Mouse (Mus musculus): ENCODE results near the gene Gsap. TPM values are rescaled to one million over a fixed set of nuclear protein-coding genes. Genes with fewer than 3 reads are reported as not detected.
"Not testable (repeated sequence)": the region's sequence is repeated elsewhere in the genome, so short reads cannot be mapped to it uniquely, and the experiment has no call there.

Gsap gene
- polyA plus RNA-seq, 1 experiment from 2014 or later: 0.73 TPM

DNA sequence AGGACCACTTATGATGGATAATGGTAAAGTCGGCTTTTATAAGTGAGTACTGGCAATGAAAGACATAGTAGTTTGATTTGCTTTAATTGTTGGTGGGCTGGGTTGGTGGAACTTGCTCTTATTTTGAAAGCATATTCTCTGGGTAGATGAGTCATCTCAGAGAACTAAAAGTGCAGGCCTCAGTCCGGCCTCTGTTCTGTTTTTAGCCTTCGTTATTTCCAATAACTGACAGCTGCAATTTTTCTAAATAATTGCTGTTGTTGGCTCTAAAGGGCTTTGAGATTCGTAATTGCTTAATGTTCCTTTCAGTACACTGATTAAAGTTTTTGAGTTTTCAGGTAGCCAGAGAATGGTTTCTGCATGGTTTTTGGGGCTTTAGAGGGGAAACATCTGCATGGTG is 84.7 kb downstream of the Gsap start:
- WGBS: 73% methylated on average over 4 of the region's 4 CpGs
- no peaks in the 10 kb centered on the region for H3K27me3 ChIP-seq (ENCODE audit: insufficient read depth, poor library complexity, severe bottlenecking)
- no peak overlapping the region for H3K27ac ChIP-seq
- H3K9me3 ChIP-seq: no peaks in the 10 kb centered on the region
- DNase-seq (ENCODE audit: low spot score): no peak
- H3K4me1 ChIP-seq: no peaks in the 10 kb centered on the region
- H3K36me3 ChIP-seq: no peaks in the 10 kb centered on the region
- no peak overlapping the region for H3K4me3 ChIP-seq

DNA sequence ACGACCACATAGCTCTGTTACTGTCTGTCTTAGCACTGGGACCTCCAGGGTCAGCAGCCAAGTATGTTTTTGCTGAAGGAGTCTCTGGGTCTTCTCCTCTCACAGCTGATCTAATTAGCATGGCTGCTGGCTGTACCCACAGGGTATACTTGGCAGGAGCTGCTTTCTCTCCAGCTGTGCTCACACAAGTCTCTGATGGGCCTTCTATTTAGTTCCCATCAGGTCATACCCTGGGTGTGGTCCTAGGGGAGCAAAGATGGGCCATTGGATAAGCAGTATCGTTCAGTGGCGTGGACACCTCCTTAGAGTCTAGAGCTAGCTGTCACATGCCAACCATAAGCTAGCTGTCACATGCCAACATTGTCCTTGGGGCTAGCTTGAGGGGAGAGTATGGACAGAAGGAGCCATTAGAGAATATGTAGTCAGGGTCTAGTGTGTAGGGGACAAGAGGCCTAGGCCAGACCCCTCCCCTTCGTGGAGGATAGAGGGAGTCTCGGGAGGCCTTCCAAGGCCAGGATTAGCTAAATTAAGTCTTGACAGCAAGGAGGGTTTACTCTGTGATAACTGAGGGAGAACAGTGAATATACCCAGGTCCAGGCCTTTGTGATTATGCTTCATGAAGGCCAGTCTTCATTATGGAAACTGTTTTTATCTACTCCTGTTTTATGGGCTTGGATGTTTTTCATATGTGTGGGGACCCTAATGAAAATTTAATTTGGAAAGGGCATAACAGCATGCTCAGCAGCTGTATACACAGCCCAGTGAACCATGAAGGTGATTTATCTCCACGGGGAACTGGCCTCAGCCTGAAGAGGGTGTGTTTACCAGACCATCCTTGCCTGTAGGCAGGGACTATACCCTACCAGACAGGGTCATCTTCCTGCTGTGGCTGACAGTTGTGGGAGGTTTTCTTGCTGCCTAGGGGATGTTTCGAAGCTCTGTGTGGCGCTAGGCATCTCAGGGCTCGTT is 85.6 kb downstream of the Gsap start:
- no peaks in the 10 kb centered on the region for H3K4me1 ChIP-seq
- H3K36me3 ChIP-seq: no peaks in the 10 kb centered on the region
- H3K9me3 ChIP-seq: no peaks in the 10 kb centered on the region
- no peaks in the 10 kb centered on the region for H3K27me3 ChIP-seq (ENCODE audit: insufficient read depth, poor library complexity, severe bottlenecking)
- WGBS: 69% methylated on average over 9 of the region's 9 CpGs
- H3K4me3 ChIP-seq: no peak overlapping the region
- H3K27ac ChIP-seq: no peak overlapping the region
- no peak for DNase-seq (ENCODE audit: low spot score)

DNA sequence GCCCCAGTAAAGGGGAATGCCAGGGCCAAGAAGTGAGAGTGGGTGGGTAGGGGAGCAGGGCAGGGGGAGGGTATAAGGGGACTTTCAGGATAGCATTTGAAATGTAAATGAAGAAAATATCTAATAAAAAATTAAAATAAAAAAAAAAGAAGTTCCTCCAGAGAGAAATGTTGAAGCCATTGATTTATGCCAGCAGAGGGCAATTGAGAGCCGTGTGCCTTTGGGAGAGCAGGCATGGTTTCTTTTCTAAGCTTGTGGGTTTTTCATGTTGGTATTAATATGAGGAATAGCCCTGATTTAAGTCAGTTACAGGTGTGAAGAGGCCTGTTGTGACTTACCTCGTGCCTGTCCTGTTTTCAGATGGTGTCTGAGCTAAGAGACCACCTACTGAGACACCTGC is 91.6 kb downstream of the Gsap start:
- H3K4me1 ChIP-seq; H3K27me3 ChIP-seq (ENCODE audit: insufficient read depth, poor library complexity, severe bottlenecking); H3K4me3 ChIP-seq; H3K27ac ChIP-seq; H3K9me3 ChIP-seq; H3K36me3 ChIP-seq; DNase-seq (ENCODE audit: low spot score): not testable (repeated sequence)
- 52% methylated on average over 2 of the region's 2 CpGs for WGBS

DNA sequence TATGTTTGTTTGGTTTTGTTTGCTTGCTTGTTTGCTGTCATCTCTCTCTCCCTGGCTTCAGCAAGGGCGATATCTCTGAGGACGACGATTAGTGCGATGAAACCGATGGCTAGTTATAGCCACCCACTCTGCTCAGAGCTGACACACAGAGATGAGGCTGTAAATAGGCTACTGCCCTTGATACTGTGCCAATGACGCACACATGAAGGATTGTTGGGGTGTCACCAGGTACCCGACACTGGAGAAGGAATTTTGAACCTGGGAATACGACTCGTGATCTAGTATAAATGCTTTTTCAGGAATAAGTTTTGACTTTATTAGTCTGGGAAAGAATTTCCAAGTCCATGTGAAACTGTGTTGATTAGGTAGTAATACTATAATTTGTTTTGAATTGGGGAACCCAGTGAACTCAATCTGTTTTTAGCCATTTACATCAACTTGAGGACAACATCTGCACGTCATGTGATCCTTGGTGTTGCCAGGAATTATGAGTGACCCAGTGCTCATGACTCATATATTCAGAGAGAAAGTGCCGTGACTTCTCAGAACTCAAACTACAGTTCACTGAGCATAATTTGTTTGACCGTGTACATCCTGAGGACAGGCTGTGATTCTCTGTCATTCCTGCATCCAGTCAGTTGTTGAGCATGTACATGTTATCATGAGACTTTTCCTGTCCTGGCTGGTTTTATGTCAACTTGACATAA is 97.5 kb downstream of the Gsap start:
- H3K36me3 ChIP-seq: no peaks in the 10 kb centered on the region
- H3K27me3 ChIP-seq (ENCODE audit: insufficient read depth, poor library complexity, severe bottlenecking): no peaks in the 10 kb centered on the region
- no peaks in the 10 kb centered on the region for H3K9me3 ChIP-seq
- H3K4me1 ChIP-seq: 0 out of 2 replicates have a peak, but pooled peaks cover under 1% of the 10 kb centered on the region
- no peak for DNase-seq (ENCODE audit: low spot score)
- 84% methylated on average over 12 of the region's 12 CpGs for WGBS
- no peak overlapping the region for H3K27ac ChIP-seq
- no peak overlapping the region for H3K4me3 ChIP-seq

DNA sequence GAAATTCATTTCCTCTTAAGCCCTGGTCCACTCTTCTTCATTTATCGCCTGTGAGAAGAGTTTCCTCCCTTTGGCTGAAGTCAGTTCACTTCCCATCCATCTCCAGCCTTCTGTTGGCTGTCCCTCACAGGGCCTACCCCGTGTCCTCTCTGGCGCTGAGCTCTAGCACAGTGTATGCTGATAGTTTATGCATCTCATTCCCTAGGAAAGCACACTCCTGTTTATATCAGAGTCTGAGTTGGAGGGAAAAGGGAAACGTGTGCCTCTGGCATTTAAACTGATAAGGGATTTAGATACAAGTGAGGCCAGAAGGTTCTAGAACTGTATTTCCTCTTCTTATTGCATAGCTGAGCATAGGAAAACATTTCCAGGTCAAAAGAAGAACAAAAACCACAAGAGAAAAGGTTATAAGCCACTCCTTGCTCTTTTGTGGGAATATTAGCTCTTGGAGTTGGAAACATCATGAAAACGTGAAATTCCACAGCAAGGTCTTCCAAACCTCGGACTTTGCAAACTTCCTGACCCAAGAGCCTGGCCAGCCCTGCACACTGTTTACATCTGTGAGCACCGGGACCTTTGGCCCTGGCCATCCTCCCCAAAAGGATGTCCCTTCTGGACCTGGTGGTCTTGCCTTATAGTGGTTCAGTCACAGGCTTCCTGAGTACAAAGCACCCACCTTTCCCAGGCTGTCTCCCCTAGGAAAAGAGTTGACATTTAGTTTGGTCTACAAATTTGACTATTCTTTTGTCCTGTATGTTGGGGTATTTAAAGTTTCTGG is 102.8 kb downstream of the Gsap start:
- Histone ChIP-seq H3K4me3 (no peak overlapping the region), H3K27me3 (ENCODE audit: insufficient read depth, poor library complexity, severe bottlenecking) (no peaks in the 10 kb centered on the region), H3K9me3 (no peaks in the 10 kb centered on the region), H3K4me1 (peaks cover 7% of the 10 kb centered on the region; the same call in 1 of the 2 replicates), H3K36me3 (no peaks in the 10 kb centered on the region), H3K27ac (no peak overlapping the region)
- DNase-seq (ENCODE audit: low spot score): no peak
- WGBS: 51% methylated on average over 7 of the region's 7 CpGs

DNA sequence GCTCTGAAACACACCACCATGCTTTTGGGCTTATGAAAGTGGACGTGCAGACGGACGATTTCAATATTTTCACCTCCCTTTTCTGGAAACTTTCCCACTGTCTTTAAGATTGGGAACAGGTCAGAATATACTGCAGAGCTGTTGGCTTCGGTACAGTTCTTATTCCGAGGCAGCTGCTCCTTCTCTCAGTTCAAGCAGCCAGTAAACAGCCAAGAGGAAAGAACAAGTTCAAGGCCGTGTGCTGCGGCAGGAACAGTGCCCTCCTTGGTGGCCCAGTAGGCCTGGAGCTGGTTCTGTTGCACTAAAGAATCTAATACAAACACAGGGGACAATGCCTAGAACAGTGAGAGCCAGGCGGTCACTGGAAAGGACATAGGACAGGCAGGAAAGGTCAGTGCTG is 104.5 kb downstream of the Gsap start:
- WGBS: 81% methylated on average over 8 of the region's 8 CpGs
- no peaks in the 10 kb centered on the region for H3K9me3 ChIP-seq
- H3K27me3 ChIP-seq (ENCODE audit: insufficient read depth, poor library complexity, severe bottlenecking): no peaks in the 10 kb centered on the region
- no peak overlapping the region for H3K4me3 ChIP-seq
- no peaks in the 10 kb centered on the region for H3K36me3 ChIP-seq
- peaks cover 7% of the 10 kb centered on the region; the same call in 1 of the 2 replicates for H3K4me1 ChIP-seq
- no peak for DNase-seq (ENCODE audit: low spot score)
- H3K27ac ChIP-seq: no peak overlapping the region

DNA sequence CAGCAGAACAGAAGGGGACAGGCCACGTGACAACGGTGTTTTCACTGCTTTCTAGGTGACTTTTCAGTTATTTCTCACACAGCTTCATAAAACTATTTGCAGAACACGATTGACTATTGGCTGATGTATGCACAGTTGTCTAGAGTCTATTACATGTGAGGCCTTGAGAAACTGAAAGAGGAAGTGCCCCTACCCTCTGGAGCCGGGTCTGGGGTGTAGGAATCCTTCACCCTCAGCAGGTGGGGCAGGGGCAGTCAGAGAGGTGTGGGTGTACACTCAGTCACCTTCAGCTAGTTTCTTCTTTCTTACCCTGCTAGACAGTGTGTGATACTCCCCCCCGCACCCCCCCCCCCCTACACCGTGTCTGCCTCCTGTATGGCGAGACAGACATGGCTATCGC is 109.6 kb downstream of the Gsap start:
- no peaks in the 10 kb centered on the region for H3K36me3 ChIP-seq
- H3K27me3 ChIP-seq (ENCODE audit: insufficient read depth, poor library complexity, severe bottlenecking): no peaks in the 10 kb centered on the region
- no peaks in the 10 kb centered on the region for H3K4me1 ChIP-seq
- DNase-seq (ENCODE audit: low spot score): no peak
- WGBS: 88% methylated on average over 8 of the region's 8 CpGs
- no peak overlapping the region for H3K27ac ChIP-seq
- no peaks in the 10 kb centered on the region for H3K9me3 ChIP-seq
- H3K4me3 ChIP-seq: no peak overlapping the region

DNA sequence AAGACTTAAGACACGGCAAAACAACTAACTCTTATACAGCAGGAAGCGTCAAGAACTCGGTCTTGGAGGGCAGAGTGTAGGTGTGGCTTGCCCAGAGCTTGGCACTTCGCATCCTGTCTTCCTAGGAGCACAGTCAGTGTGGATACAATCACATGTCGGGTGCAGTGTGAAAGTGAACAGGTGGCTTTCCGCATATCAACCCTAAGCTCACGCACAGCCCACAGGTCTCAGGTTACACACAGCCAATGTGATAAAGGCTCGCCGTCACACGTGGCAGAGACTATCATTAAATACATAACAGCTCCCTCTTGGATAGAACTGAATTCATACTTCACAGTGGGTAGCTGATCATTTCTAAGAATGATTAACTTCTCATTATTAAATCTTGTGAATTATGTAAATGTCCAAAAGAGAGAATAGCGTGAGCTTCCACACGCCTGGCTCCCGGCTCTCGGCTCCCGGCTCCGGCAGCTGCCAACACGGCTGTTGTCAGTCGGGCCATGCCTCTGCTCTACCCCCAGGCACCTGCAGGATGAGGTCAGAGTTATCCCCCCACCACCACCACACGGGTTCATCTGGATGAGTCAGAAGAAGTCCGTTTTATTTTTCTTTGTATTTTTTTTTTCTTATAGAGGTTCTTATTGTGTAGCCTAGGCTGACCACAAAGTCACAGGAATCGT is 113.2 kb downstream of the Gsap start:
- no peak overlapping the region for H3K4me3 ChIP-seq
- H3K27ac ChIP-seq: no peak overlapping the region
- no peaks in the 10 kb centered on the region for H3K36me3 ChIP-seq
- no peaks in the 10 kb centered on the region for H3K9me3 ChIP-seq
- WGBS: 63% methylated on average over 21 of the region's 21 CpGs
- H3K4me1 ChIP-seq: no peaks in the 10 kb centered on the region
- H3K27me3 ChIP-seq (ENCODE audit: insufficient read depth, poor library complexity, severe bottlenecking): no peaks in the 10 kb centered on the region
- no peak for DNase-seq (ENCODE audit: low spot score)

DNA sequence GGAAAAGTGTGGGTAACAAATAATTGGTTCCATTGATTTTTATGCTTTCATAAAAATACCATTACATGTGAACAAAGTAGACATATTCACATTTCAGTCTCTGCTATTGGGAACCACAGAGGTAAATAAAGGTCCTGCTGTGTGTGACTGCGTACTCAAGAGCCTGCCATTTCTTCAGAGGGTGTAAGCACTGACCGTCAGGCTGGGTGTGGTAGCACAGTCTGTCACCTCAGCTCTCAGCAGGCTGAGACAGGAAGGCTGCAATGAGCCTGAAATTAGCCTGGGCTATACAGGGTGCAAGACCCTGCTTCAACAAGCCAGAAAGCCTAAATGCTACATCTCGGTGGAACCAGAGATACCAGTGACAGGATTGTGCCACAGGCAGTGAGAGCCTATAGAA is 114.0 kb downstream of the Gsap start:
- no peaks in the 10 kb centered on the region for H3K36me3 ChIP-seq
- no peak for DNase-seq (ENCODE audit: low spot score)
- no peaks in the 10 kb centered on the region for H3K9me3 ChIP-seq
- no peak overlapping the region for H3K27ac ChIP-seq
- H3K4me3 ChIP-seq: no peak overlapping the region
- WGBS: 88% methylated on average over 3 of the region's 3 CpGs
- no peaks in the 10 kb centered on the region for H3K27me3 ChIP-seq (ENCODE audit: insufficient read depth, poor library complexity, severe bottlenecking)
- H3K4me1 ChIP-seq: no peaks in the 10 kb centered on the region

DNA sequence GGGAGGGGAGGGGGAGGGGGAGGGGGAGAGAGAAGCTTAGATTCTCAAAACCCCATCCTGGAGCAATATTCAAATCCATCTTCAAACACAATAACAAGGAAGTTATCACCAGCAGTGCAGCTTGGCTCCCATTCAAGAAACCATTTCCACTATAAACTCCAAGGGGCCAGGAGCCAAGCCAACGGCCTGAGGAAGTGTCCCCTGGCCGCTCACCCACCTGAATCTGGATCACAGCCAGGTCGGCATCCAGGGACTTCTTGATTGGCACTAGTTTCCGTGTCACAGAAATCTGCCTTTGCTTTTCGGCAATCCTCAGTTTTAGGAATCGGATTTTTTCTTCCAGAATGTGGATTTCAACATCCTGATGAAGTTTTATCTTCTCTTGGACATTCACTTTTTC is 115.0 kb downstream of the Gsap start:
- Histone ChIP-seq H3K4me1 (no peaks in the 10 kb centered on the region), H3K9me3 (no peaks in the 10 kb centered on the region), H3K27me3 (ENCODE audit: insufficient read depth, poor library complexity, severe bottlenecking) (no peaks in the 10 kb centered on the region), H3K27ac (no peak overlapping the region), H3K4me3 (no peak overlapping the region), H3K36me3 (no peaks in the 10 kb centered on the region)
- whole genome bisulfite sequencing: 78% methylated on average over 6 of the region's 6 CpGs
- DNase-seq (ENCODE audit: low spot score): no peak

DNA sequence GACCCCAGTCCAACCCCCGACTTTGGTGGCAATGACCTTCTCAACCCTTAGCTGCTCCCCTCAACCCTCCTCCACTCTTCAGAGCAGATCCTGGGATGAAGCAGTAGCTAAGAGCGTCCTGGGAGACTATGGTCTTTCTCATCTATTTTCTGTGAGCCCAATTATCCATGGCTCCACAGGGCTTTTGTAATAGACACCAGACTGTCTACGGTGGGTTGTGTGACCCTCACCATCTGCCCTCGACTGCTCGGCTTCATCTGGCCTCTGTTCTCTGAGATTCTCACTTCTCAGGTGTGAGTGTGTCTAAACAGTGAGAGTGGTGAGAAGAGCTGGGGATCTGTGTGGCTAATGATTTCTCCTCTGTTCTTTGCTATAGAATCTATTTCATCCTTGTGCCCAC is 121.1 kb downstream of the Gsap start:
- no peak for DNase-seq (ENCODE audit: low spot score)
- no peaks in the 10 kb centered on the region for H3K36me3 ChIP-seq
- no peaks in the 10 kb centered on the region for H3K9me3 ChIP-seq
- H3K4me1 ChIP-seq: no peaks in the 10 kb centered on the region
- H3K27me3 ChIP-seq (ENCODE audit: insufficient read depth, poor library complexity, severe bottlenecking): no peaks in the 10 kb centered on the region
- H3K4me3 ChIP-seq: no peak overlapping the region
- WGBS: 72% methylated on average over 5 of the region's 5 CpGs
- H3K27ac ChIP-seq: no peak overlapping the region

DNA sequence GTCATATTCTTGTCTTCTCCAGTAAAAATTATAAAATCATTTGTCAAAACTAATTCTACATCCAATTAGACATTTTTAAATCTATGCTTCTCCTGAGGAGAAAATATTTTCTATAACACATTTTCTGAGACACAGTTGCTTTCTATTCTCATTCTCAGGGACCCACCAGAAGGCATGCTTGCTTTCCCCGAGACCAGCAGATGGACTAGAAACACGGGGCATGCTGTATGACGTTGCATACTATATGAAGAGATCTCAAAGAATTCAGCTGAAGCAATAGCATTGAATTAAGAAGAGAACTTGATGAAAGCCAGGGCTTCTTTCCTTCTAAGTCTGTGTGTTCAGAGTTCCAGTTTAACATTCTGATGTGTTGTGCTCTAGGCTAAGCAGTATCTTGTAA is 128.6 kb downstream of the Gsap start:
- Histone ChIP-seq H3K4me3 (no peak overlapping the region), H3K4me1 (no peaks in the 10 kb centered on the region), H3K27me3 (ENCODE audit: insufficient read depth, poor library complexity, severe bottlenecking) (no peaks in the 10 kb centered on the region), H3K9me3 (no peaks in the 10 kb centered on the region), H3K27ac (no peak overlapping the region), H3K36me3 (no peaks in the 10 kb centered on the region)
- DNase-seq (ENCODE audit: low spot score): no peak
- 83% methylated on average over 3 of the region's 3 CpGs for WGBS

Data from heart, embryonic 10.5 days (tissue).